25 mouse cellular contexts compared by ENCODE assay signal in genomic region chr14:34155752-34156151, GRCm38 (mm10). TPM values are rescaled to one million over a fixed set of nuclear protein-coding genes. Genes with fewer than 3 reads are reported as not detected.
DNase-seq lines count a peak whose midpoint lies in the region; ATAC-seq and TF ChIP-seq lines count a peak whose summit lies in the region.
"Had no signal": no experiment of that assay in that cellular context is flagged by ENCODE, and none has a peak within 500 bp of the region (broad histone marks: within the 10 kb centered on the region; RNA-seq: fewer than 3 reads in every experiment).

No protein-coding gene starts in this region.

- H3K4me1 ChIP-seq in forebrain, embryonic 15.5 days: no peaks in the 10 kb centered on the region
- no peaks in the 10 kb centered on the region for H3K4me1 ChIP-seq in forebrain, postnatal 0 days (ENCODE audit: insufficient read depth)
- H3K4me1 ChIP-seq in kidney, embryonic 14.5 days (ENCODE audit: control insufficient read depth, insufficient read depth, low read length): peaks cover 12% of the 10 kb centered on the region; the same call in 1 of the 2 replicates
- 0 out of 2 replicates have a peak, but pooled peaks cover 4% of the 10 kb centered on the region for H3K4me1 ChIP-seq in midbrain, embryonic 14.5 days (ENCODE audit: control insufficient read depth, insufficient read depth, low read length)
- H3K4me1 ChIP-seq in midbrain, embryonic 13.5 days (replicated peaks): peaks cover 3% of the 10 kb centered on the region; the same call in 1 of the 2 replicates

- no peaks in the 10 kb centered on the region for H3K36me3 ChIP-seq in forebrain, embryonic 15.5 days
- H3K36me3 ChIP-seq in forebrain, postnatal 0 days (ENCODE audit: insufficient read depth): no peaks in the 10 kb centered on the region
- H3K36me3 ChIP-seq in kidney, embryonic 14.5 days (ENCODE audit: control insufficient read depth, insufficient read depth, low read length): no peaks in the 10 kb centered on the region
- H3K36me3 ChIP-seq in midbrain, embryonic 14.5 days (ENCODE audit: control insufficient read depth, insufficient read depth, low read length): no peaks in the 10 kb centered on the region
- no peaks in the 10 kb centered on the region for H3K36me3 ChIP-seq in midbrain, embryonic 13.5 days
- H3K36me3 ChIP-seq: embryonic facial prominence, embryonic 13.5 days; forebrain, embryonic 12.5 days; G1E; heart, embryonic 10.5 days; heart, embryonic 15.5 days had no signal

- DNase-seq in forebrain, postnatal 0 days: no peak
- DNase-seq in kidney, adult 18-20 months: no peak
- DNase-seq in midbrain, embryonic 14.5 days: peak; percentile 17
- peak; percentile 57 for DNase-seq in retina, postnatal 1 day
- DNase-seq in retina, embryonic 14.5 days (ENCODE audit: low spot score): no peak
- DNase-seq: adrenal gland, postnatal 10 days; B cell, adult 2 months; cerebellum, adult 18-20 months; cerebellum, adult 9-11 months; cerebellum, postnatal 36 days; gastrocnemius, postnatal 36 days; heart, adult 18-20 months; heart, postnatal 14 days had no signal

- ATAC-seq in forebrain, embryonic 15.5 days (replicated peaks): 0 out of 2 replicates have a peak, but pooled peaks have one; percentile 36
- no peak for ATAC-seq in forebrain, postnatal 0 days
- peak; percentile 41; the same call in 1 of the 2 replicates for ATAC-seq in kidney, embryonic 14.5 days (ENCODE audit: low FRiP score, low TSS enrichment)
- ATAC-seq in midbrain, embryonic 14.5 days (ENCODE audit: low FRiP score, low TSS enrichment): no peak
- no peak for ATAC-seq in midbrain, embryonic 13.5 days
- ATAC-seq: CD4-positive, CD25-positive, alpha-beta regulatory T cell, adult 4 months had no signal

- no peak overlapping the region for H3K4me2 ChIP-seq in forebrain, embryonic 15.5 days (replicated peaks)
- no peak overlapping the region for H3K4me2 ChIP-seq in forebrain, postnatal 0 days (ENCODE audit: low read depth)
- H3K4me2 ChIP-seq in kidney, embryonic 14.5 days (replicated peaks; ENCODE audit: low read depth, low read length): no peak overlapping the region
- H3K4me2 ChIP-seq in midbrain, embryonic 14.5 days (ENCODE audit: low read length): no peak overlapping the region
- H3K4me2 ChIP-seq in midbrain, embryonic 13.5 days (replicated peaks): no peak overlapping the region
- H3K4me2 ChIP-seq: embryonic facial prominence, embryonic 13.5 days; forebrain, embryonic 12.5 days; heart, embryonic 15.5 days had no signal

- peaks cover 6% of the 10 kb centered on the region; the same call in 1 of the 2 replicates for H3K27me3 ChIP-seq in forebrain, embryonic 15.5 days
- 0 out of 2 replicates have a peak, but pooled peaks cover 4% of the 10 kb centered on the region for H3K27me3 ChIP-seq in forebrain, postnatal 0 days (ENCODE audit: insufficient read depth, low read length)
- no peaks in the 10 kb centered on the region for H3K27me3 ChIP-seq in kidney, embryonic 14.5 days (ENCODE audit: control insufficient read depth, insufficient read depth, low read length)
- no peaks in the 10 kb centered on the region for H3K27me3 ChIP-seq in midbrain, embryonic 14.5 days (ENCODE audit: control insufficient read depth, insufficient read depth, low read length)
- H3K27me3 ChIP-seq in midbrain, embryonic 13.5 days: 0 out of 2 replicates have a peak, but pooled peaks cover 3% of the 10 kb centered on the region

- no peaks in the 10 kb centered on the region for H3K9me3 ChIP-seq in forebrain, embryonic 15.5 days
- no peaks in the 10 kb centered on the region for H3K9me3 ChIP-seq in forebrain, postnatal 0 days (ENCODE audit: low read length)
- H3K9me3 ChIP-seq in kidney, embryonic 14.5 days (ENCODE audit: control insufficient read depth, low read length): no peaks in the 10 kb centered on the region
- H3K9me3 ChIP-seq in midbrain, embryonic 14.5 days (ENCODE audit: control insufficient read depth, low read length): no peaks in the 10 kb centered on the region
- no peaks in the 10 kb centered on the region for H3K9me3 ChIP-seq in midbrain, embryonic 13.5 days
- H3K9me3 ChIP-seq: embryonic facial prominence, embryonic 13.5 days; forebrain, embryonic 12.5 days; G1E; heart, embryonic 10.5 days; heart, embryonic 15.5 days had no signal

- TF ChIP-seq CTCF in forebrain, postnatal 0 days (IDR thresholded peaks at IDR 0.05; ENCODE audit: low read depth): no peak

- H3K9ac ChIP-seq in forebrain, embryonic 15.5 days (replicated peaks): no peak overlapping the region
- no peak overlapping the region for H3K9ac ChIP-seq in forebrain, postnatal 0 days
- H3K9ac ChIP-seq in kidney, embryonic 14.5 days (ENCODE audit: low read depth, low read length): no peak overlapping the region
- H3K9ac ChIP-seq in midbrain, embryonic 14.5 days (replicated peaks; ENCODE audit: low read length): no peak overlapping the region
- no peak overlapping the region for H3K9ac ChIP-seq in midbrain, embryonic 13.5 days (replicated peaks)
- H3K9ac ChIP-seq: embryonic facial prominence, embryonic 13.5 days; forebrain, embryonic 12.5 days; heart, embryonic 15.5 days had no signal

- 42% methylated on average over 12 of the region's 12 CpGs for WGBS in forebrain, embryonic 15.5 days
- WGBS in forebrain, postnatal 0 days: 44% methylated on average over 12 of the region's 12 CpGs
- WGBS in kidney, embryonic 14.5 days: 58% methylated on average over 12 of the region's 12 CpGs
- 36% methylated on average over 12 of the region's 12 CpGs for WGBS in midbrain, embryonic 14.5 days
- 43% methylated on average over 12 of the region's 12 CpGs for WGBS in midbrain, embryonic 13.5 days

- H3K4me3 ChIP-seq in forebrain, embryonic 15.5 days: no peak overlapping the region
- H3K4me3 ChIP-seq in forebrain, postnatal 0 days (ENCODE audit: low read depth, low read length): no peak overlapping the region
- H3K4me3 ChIP-seq in kidney, embryonic 14.5 days (ENCODE audit: low read length): no peak overlapping the region
- no peak overlapping the region for H3K4me3 ChIP-seq in midbrain, embryonic 14.5 days (replicated peaks; ENCODE audit: low read depth, low read length)
- H3K4me3 ChIP-seq in midbrain, embryonic 13.5 days (replicated peaks): no peak overlapping the region
- H3K4me3 ChIP-seq: embryonic facial prominence, embryonic 13.5 days; forebrain, embryonic 12.5 days; heart, embryonic 10.5 days; heart, embryonic 15.5 days had no signal

- H3K27ac ChIP-seq in forebrain, embryonic 15.5 days (replicated peaks): no peak overlapping the region
- no peak overlapping the region for H3K27ac ChIP-seq in forebrain, postnatal 0 days (ENCODE audit: low read depth, low read length)
- no peak overlapping the region for H3K27ac ChIP-seq in kidney, embryonic 14.5 days (ENCODE audit: low read depth, low read length)
- no peak overlapping the region for H3K27ac ChIP-seq in midbrain, embryonic 14.5 days (replicated peaks; ENCODE audit: low read depth, low read length)
- no peak overlapping the region for H3K27ac ChIP-seq in midbrain, embryonic 13.5 days
- H3K27ac ChIP-seq: embryonic facial prominence, embryonic 13.5 days; forebrain, embryonic 12.5 days; heart, embryonic 10.5 days; heart, embryonic 15.5 days had no signal

RNA-seq across cellular contexts. Expression of gene Npy4r, which starts 3.5 kb away (rescaled TPM):
- 0.04 and 0.05 TPM in 2 replicates for polyA plus RNA-seq in forebrain, embryonic 15.5 days (2015; fragmentation: Nextera tagmentation; extraction: Ambion mirVana)
- 0.08 and 0.19 TPM in 2 replicates for total RNA-seq in forebrain, postnatal 0 days (2014; rRNA removed)
- 0.05 and 0.10 TPM in 2 replicates for polyA plus RNA-seq in forebrain, postnatal 0 days (2015; fragmentation: Nextera tagmentation; extraction: Ambion mirVana)
- polyA plus RNA-seq in kidney, embryonic 14.5 days (2014; fragmentation: Nextera tagmentation; extraction: Ambion mirVana): 0.06 and 0.11 TPM in 2 replicates
- 0.13 and 0.18 TPM in 2 replicates for polyA plus RNA-seq in midbrain, embryonic 14.5 days (2014; fragmentation: Nextera tagmentation; extraction: Ambion mirVana)
- polyA plus RNA-seq in midbrain, embryonic 13.5 days (2015; fragmentation: Nextera tagmentation; extraction: Ambion mirVana): 0.11 and 0.14 TPM in 2 replicates
- polyA plus RNA-seq: CD4-positive, CD25-positive, alpha-beta regulatory T cell, adult 4 months; forebrain, embryonic 12.5 days; G1E; hindbrain, embryonic 11.5 days had no signal

RNA-seq across cellular contexts. Expression of gene Gprin2, which starts 45.7 kb away (rescaled TPM):
- polyA plus RNA-seq in forebrain, embryonic 15.5 days (2015; fragmentation: Nextera tagmentation; extraction: Ambion mirVana): 3.8 and 3.9 TPM in 2 replicates
- 23.3 and 26.0 TPM in 2 replicates for total RNA-seq in forebrain, postnatal 0 days (2014; rRNA removed)
- 6.9 and 8.0 TPM in 2 replicates for polyA plus RNA-seq in forebrain, postnatal 0 days (2015; fragmentation: Nextera tagmentation; extraction: Ambion mirVana)
- polyA plus RNA-seq in kidney, embryonic 14.5 days (2014; fragmentation: Nextera tagmentation; extraction: Ambion mirVana): 0.24 and 0.42 TPM in 2 replicates
- 5.7 and 6.8 TPM in 2 replicates for polyA plus RNA-seq in midbrain, embryonic 14.5 days (2014; fragmentation: Nextera tagmentation; extraction: Ambion mirVana)
- 5.3 and 5.4 TPM in 2 replicates for polyA plus RNA-seq in midbrain, embryonic 13.5 days (2015; fragmentation: Nextera tagmentation; extraction: Ambion mirVana)
- polyA plus RNA-seq: G1E had no signal

RNA-seq across cellular contexts. Expression of gene A630023A22Rik, which starts 53.2 kb away (rescaled TPM):
- not detected in 2 replicates for polyA plus RNA-seq in forebrain, embryonic 15.5 days (2015; fragmentation: Nextera tagmentation; extraction: Ambion mirVana)
- not detected in 2 replicates for total RNA-seq in forebrain, postnatal 0 days (2014; rRNA removed)
- polyA plus RNA-seq in forebrain, postnatal 0 days (2015; fragmentation: Nextera tagmentation; extraction: Ambion mirVana): not detected in 2 replicates
- polyA plus RNA-seq in kidney, embryonic 14.5 days (2014; fragmentation: Nextera tagmentation; extraction: Ambion mirVana): not detected in 2 replicates
- polyA plus RNA-seq in midbrain, embryonic 14.5 days (2014; fragmentation: Nextera tagmentation; extraction: Ambion mirVana): not detected in 2 replicates
- not detected in 2 replicates for polyA plus RNA-seq in midbrain, embryonic 13.5 days (2015; fragmentation: Nextera tagmentation; extraction: Ambion mirVana)
- total RNA-seq: adrenal gland, postnatal 10 days; adrenal gland, postnatal 4 days; gastrocnemius, adult 8-10 months; gastrocnemius, postnatal 36 days; heart, adult 18-20 months; heart, postnatal 14 days had no signal
- polyA plus RNA-seq: CD4-positive, CD25-positive, alpha-beta regulatory T cell, adult 4 months; embryonic facial prominence, embryonic 13.5 days; forebrain, embryonic 12.5 days; G1E; heart, embryonic 10.5 days; heart, embryonic 15.5 days; hindbrain, embryonic 11.5 days had no signal

Comparison
In these comparisons a context has a peak if more than half of its experiments do, and no peak if none do; other contexts are left out.
1. ATAC-seq: peak in forebrain, embryonic 15.5 days (single experiment) and kidney, embryonic 14.5 days (single experiment); none in forebrain, postnatal 0 days (single experiment), midbrain, embryonic 14.5 days (single experiment) and midbrain, embryonic 13.5 days (single experiment).
2. DNase-seq: peak in midbrain, embryonic 14.5 days (single experiment) and retina, postnatal 1 day (single experiment); none in forebrain, postnatal 0 days (single experiment), kidney, adult 18-20 months (single experiment) and retina, embryonic 14.5 days (single experiment).